Mouse (Mus musculus): ENCODE results near the gene Htr2b. TPM values are rescaled to one million over a fixed set of nuclear protein-coding genes. Genes with fewer than 3 reads are reported as not detected.

Htr2b gene
- under 1 TPM; 0.42 to 0.70 TPM for polyA plus RNA-seq (2017; shearing (Covaris generic))

DNA sequence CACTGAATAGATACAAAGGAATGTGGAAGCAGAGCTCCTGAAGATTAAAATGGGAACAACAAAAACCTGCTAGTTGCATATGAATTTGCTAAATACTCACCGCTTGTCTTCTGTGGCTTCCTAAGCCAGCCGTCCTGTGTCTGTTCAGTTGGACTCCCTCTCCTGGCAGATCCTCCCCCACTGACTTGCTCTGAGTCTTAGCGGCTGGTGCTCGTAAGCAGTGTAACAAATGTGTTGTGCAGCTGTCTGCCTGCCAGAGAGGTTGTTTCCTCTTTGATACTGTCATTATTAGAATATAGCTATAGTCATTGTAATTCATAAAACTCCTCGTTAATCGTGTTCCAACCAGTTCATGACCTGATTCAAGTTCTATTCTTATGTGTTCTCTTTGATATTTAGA is at the start of gene Htr2b:
Gene Htr2b (minus strand): TSS at position 192 of the 400 bp plus-strand sequence.

DNA sequence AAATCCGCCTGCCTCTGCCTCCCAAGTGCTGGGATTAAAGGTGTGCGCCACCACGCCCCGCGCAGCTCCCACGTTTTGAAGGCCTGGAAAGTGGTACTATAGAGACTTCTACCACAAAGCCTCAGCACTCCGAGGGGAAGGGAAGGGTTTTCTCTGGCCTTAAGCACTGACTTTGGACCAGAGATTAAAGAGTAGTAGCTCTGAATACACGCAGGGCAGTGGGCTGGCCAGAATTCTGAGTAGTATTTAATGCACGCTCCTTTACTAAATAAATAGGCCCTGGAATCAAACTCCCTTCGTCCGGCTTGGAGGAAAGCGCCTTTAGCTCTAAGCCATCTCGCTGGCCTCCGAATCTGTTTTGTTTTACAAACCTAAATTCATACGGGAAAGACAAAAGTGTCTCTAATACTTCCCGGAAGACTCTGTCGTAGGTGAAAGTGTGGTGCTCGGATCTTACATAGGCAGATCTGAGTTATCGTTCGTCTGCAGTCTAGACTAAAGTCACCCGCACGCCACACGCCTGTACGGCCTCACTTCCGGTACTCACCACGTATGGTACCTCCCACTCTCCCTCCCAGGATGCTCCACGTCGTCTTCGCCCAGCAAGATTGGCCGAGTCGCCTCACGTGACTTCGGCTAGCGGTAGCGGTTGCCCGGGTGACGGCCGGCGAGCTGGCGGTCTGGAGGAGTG is 42.5 kb upstream of the Htr2b start, which contains the start of gene Armc9:
Gene Armc9 (plus strand): TSS at position 648 of the 691 bp plus-strand sequence.

DNA sequence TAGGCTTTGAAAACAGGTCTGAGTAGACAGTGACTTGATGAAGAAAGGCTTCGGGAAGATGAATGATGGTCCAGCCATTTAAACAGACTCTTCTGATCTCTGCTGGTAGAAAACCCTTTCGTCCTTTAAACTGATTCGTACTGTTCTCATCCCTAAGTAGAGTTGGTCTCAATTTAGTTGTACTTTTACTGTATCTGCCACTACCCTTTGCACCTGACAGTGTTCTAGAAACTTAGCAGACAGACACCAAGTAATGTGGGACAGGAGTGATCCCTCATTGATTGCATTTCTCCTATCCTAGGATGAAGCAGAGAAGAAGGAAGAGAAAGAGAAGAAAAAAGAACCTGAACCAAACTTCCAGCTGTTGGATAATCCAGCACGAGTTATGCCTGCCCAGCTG is 21.6 kb upstream of the Htr2b start, which contains the start of gene Gm21972:
Gene Gm21972 (plus strand): TSS at position 301 of the 400 bp plus-strand sequence.

DNA sequence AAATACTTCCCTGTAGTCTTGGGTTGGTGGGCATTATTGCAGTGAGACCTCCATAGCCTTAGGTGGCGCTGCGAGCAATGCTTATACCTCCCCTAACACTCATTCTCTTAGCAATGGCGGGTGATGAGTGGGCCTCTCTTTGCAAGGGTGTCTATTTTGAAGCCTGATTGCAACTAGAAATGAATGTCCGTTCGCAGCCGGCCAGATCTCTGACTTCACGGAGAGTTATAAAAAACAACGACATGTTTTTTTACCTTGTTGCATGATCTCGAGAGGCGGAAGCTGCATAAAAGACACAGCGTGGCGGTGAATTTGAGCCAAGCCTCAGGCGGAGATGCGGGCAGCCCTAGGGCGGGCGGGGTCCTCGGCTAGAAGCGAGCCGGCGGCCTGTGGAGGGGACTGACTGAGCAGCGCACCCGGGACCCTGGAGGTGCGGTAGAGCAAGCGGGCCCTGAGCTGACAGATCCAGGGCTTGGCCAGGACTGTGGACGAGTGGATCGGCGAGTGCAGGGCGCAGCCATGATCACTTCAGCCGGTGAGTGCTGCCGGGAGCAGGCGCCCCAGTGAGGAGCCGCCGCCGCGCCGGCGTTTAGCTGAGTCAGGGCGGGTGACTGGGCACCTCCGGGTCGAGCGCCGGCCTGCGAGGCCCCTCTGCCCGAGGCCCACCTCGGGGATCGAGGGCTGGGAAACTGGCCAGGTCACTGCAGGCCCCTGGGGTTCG is 47.3 kb downstream of the Htr2b start, which contains the start of gene Psmd1:
Gene Psmd1 (plus strand): TSS at position 117 of the 721 bp plus-strand sequence.

Other genes starting within 250 kb of the Htr2b start
- gene Itm2c, start 217.7 kb downstream of the Htr2b start, polyA plus RNA-seq (2017; shearing (Covaris generic)): 100 to 1,000 TPM; 246 to 391 TPM
- under 1 TPM; 0.24 to 0.79 TPM for gene 4933407L21Rik, start 183.5 kb downstream of the Htr2b start, polyA plus RNA-seq (2017; shearing (Covaris generic))
- gene Gpr55, start 151.0 kb downstream of the Htr2b start, polyA plus RNA-seq (2017; shearing (Covaris generic)): 10 to 100 TPM in 1 of 2 experiments, 1 to 10 TPM in 1; 1.2 to 16.6 TPM
- under 1 TPM in 1 of 2 experiments, not detected in 1; 0.29 TPM for gene Spata3, start 95.2 kb downstream of the Htr2b start, polyA plus RNA-seq (2017; shearing (Covaris generic))
- under 1 TPM; 0.21 to 0.76 TPM for gene 2810459M11Rik, start 66.1 kb downstream of the Htr2b start, polyA plus RNA-seq (2017; shearing (Covaris generic))
- gene Psmd1, start 47.6 kb downstream of the Htr2b start, polyA plus RNA-seq (2017; shearing (Covaris generic)): 100 to 1,000 TPM in 1 of 2 experiments, 10 to 100 TPM in 1; 97.5 to 101 TPM
- not detected for gene Gm21972, start 21.7 kb upstream of the Htr2b start, polyA plus RNA-seq (2017; shearing (Covaris generic))
- gene Armc9, start 42.8 kb upstream of the Htr2b start, polyA plus RNA-seq (2017; shearing (Covaris generic)): 10 to 100 TPM in 1 of 2 experiments, 1 to 10 TPM in 1; 5.1 to 10.5 TPM
- under 1 TPM; 0.07 to 0.18 TPM for gene B3gnt7, start 190.9 kb upstream of the Htr2b start, polyA plus RNA-seq (2017; shearing (Covaris generic))
- gene Ncl, start 247.4 kb upstream of the Htr2b start, polyA plus RNA-seq (2017; shearing (Covaris generic)): 100 to 1,000 TPM; 395 to 527 TPM

Data from activated CD4-positive, CD25-positive, alpha-beta regulatory T cell (primary cell).